Mouse (Mus musculus): Measurements from ENCODE around the gene Tjp3. TPM values are rescaled to one million over a fixed set of nuclear protein-coding genes. Genes with fewer than 3 reads are reported as not detected.

The Tjp3 gene
- total RNA-seq (2021), result under 1 TPM; 0.14 to 0.37 TPM

- no peak for DNase-seq
- intact Hi-C loops (cut with DNase I), result no loop called here
These were observed at the start of gene Tjp3 for GRCm38 (mm10) chr10:81291511-81292104. Gene Tjp3 (minus strand): TSS chr10:81291581.

GRCm38 (mm10) chr10:81340551-81341332 is 49.4 kb upstream of the Tjp3 start:
- no peak for DNase-seq
- intact Hi-C loops (cut with DNase I), result loop anchor here (2.0 kb wide), 1 partner anchor 14 kb away; no protein-coding TSS in a partner anchor

GRCm38 (mm10) chr10:81336558-81336957 is 45.2 kb upstream of the Tjp3 start:
- DNase-seq, result no peak
- intact Hi-C loops (cut with DNase I), result no loop called here

DNA sequence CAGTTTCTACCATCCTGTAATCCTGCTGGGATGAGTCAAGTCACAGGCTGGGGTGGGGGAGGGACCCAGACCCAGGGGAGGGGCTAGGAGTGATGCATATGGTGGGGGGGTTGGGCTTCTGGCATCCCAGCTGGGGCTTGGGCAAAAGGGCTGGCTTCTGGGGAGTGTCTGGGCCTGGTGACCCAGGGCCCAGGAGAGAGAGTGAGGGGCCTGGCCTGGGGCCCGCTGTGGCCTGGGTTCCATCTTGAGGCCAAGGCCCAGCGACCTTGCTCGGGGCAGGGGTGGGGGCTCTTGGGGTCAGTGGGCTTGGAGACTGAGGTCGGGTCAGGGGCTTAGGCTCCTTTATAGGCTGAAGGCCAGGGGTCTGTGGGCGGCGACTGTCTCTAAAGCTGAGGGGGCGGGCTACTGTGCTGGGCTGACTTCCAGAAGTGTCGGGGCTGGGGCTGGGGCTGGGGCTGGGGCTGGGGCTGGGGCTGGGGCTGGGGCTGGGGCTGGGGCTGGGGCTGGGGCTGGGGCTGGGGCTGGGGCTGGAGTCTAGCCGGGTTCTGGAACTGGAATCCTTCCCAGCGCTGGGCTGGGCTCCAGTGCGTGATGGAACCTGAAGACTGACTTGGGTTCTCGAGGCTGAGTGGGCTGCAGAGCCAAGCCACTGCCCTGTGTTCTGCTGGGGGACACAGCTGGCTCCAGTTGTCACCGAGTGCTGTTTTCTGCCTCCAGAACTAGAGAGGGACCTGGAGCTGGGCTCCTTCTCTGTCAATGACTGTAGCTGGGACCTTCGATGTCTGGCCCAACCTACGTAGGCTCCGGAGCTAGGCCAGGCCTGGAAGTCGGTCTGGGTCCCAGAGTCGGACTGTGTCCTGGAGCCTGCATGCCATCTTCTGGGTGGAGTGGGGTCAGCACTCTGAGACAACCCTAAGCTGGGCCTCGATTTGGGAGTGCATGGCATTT is 44.3 kb upstream of the Tjp3 start:
- intact Hi-C loops (cut with DNase I), result no loop called here
- DNase-seq, result peak; percentile 66 to 71

DNA sequence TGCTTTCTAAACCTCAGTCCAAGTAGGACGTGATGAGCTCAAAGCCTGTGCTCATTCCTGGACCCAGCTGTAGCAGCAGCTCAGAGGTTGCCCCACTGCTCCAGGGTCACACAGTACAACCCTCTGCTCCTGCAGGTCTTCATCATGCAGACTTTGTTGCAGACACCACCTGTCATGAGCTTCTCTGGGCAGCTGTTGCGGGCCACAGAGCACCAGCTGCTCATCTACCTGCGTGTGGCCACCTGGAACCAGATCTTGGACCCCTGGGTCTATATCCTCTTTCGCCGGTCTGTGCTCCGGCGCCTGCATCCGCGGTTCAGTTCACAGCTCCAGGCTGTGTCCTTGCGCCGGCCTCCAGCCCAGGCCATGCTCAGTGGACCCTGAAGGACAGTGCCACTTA is 42.9 kb upstream of the Tjp3 start:
- intact Hi-C loops (cut with DNase I), result no loop called here
- DNase-seq, result no peak

GRCm38 (mm10) chr10:81332277-81332676 is 40.9 kb upstream of the Tjp3 start:
- DNase-seq, result no peak
- intact Hi-C loops (cut with DNase I), result no loop called here

GRCm38 (mm10) chr10:81330007-81330406 is 38.6 kb upstream of the Tjp3 start:
- intact Hi-C loops (cut with DNase I), result no loop called here
- DNase-seq, result peak; percentile 76 to 78

DNA sequence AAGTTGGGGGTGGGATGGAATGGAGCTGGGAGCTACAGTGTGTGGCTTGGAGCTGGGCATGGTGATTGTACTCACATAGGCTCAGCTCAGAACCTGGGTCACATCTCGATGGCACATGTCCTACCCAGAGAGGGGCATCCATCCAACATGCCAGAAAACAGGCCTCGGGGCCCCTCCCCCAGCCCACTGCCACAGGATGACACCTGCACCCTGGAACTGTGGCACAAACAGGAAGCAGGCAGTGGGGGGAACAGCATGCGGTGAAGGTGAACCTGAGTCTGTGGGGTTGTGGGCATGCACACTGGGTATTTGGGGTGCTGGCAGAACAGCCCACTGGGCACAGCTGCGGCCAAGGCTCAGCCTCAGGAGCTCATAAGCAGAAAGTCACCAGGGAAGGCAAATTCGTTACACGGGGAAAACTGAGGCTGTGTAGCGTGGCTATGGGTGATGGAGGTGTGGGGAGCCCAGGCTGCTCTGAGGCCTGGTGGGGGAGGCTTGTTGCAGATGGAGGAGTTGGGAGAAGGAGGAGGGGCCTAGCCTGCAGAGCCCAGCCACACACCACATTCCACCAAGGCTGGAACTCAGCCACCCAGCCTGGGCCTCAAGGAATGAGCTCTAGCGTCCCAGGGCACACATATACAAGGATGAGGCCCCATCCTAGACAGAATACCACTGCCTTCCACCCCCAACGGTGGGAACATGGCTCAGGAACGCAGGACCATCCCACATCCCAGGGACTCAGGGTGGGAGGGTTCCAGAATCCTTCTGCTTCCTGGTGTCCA is 38.0 kb upstream of the Tjp3 start:
- intact Hi-C loops (cut with DNase I), result no loop called here
- peak; percentile 68 to 78 for DNase-seq

DNA sequence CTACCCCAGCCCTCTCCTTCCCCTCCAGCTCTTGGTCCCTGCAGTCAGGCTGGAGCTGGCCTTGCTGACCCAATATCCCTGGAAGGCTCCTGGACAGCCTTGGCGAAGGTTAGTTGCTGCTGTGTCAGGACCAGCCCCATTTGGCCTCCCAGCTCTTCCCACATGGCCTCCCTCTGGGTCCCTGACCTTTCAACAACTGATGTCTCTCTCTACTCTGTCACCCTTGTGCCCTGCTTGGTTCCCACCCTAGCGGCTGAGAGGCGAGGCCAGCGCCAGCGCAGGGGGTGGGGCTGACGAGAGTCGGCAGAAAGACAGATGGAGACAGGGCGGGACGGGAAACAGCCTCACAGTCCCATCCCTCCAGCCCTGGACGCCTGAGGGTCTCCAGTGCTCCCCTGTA is 37.0 kb upstream of the Tjp3 start, which contains the start of gene Tbxa2r:
Gene Tbxa2r, plus strand, starts transcription at position 346 of the 400 bp plus-strand sequence.
- intact Hi-C loops (cut with DNase I), result no loop called here
- peak; percentile 83 to 85 for DNase-seq

DNA sequence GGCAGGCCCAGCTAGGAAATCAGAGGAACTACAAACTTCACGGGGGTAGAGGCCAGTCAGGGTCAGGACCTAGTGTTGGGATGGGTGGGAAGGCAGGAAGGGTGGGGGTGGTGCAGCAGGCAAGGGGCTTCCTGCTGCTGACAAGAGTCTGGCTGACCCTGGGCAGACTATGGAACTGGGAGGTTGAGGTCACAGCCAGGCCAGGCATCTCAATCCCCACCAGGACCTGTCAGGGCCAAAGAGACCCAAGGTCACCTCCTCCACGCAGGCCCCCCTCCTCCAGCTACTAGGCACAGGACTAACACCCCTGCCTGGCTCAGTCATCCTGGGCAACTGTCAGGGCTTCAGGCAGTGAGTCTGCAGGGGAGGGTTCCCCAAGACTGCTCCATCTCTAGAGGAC is 36.6 kb upstream of the Tjp3 start:
- intact Hi-C loops (cut with DNase I), result loop anchor here (2.0 kb wide), 1 partner anchor 13 kb away; no protein-coding TSS in a partner anchor
- DNase-seq, result no peak

GRCm38 (mm10) chr10:81326858-81327257 is 35.5 kb upstream of the Tjp3 start:
- intact Hi-C loops (cut with DNase I), result loop anchor here (2.0 kb wide), 1 partner anchor 14 kb away; no protein-coding TSS in a partner anchor
- DNase-seq, result peak; percentile 59 to 65

DNA sequence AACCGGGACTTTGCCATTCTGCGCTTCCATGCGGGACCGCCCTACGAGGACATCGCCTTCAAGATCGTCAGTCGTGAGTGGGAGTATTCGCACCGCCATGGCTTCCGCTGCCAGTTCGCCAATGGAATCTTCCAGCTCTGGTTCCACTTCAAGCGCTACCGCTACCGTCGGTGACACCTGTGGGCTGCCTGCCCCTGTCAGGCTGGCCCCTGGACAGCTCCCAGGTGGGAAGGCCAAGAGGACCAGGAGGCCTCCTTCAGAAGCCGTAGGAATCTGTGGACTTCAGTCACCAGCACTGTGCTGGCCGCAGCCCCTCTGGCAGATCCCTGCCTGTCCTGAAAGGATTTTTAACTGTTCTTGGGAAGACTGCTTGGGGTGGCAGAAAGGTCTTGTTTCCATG is 34.4 kb upstream of the Tjp3 start:
- intact Hi-C loops (cut with DNase I), result loop anchor here (2.0 kb wide), 1 partner anchor 15 kb away; no protein-coding TSS in a partner anchor
- no peak for DNase-seq

DNA sequence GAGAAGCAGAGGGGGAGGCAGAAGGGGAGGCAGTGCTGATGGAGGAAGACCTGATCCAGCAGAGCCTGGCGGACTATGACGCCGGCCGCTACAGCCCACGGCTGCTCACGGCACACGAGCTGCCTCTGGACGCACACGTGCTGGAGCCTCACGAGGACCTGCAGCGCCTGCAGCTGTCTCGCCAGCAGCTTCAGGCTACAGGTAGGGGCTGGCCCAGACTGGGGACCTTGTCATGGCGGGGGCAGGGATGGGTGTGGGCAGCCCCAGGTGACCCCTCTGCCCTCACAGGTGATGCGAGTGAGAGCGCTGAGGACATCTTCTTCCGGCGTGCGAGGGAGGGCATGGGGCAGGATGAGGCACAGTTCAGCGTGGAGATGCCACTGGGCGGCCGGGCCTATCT is 33.8 kb upstream of the Tjp3 start:
- intact Hi-C loops (cut with DNase I), result no loop called here
- DNase-seq, result no peak

DNA sequence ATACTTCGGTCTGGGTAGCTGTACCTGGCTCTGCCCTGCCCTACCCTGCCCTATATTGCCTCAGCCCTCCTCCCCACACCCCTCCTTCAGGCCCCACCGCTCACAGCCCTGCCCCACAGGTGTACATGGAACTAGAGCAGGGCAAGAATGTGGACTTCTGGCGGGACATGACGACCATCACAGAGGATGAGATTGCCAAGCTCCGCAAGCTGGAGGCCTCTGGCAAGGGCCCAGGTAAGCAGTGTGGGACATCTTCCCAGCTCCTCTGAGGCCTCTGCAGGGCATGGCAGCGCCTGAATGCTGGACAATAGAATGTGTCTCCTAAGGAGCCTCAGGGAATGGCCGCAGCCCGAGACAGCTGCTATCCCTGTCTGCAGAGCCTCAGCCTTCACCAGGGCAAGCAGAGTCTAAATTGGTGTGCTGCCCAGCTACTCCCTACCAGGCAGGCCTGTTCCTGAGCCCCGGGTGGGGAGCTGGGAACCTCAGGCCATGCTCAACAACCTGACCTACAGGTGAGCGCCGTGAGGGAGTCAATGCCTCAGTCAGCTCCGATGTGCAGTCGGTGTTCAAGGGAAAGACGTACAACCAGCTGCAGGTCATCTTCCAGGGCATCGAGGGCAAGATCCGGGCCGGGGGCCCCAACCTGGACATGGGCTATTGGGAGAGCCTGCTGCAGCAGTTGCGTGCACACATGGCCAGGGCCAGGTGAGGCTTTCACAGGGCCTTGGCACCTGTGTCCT is 32.6 kb upstream of the Tjp3 start:
- intact Hi-C loops (cut with DNase I), result no loop called here
- DNase-seq, result no peak

- intact Hi-C loops (cut with DNase I), result no loop called here
- DNase-seq, result no peak
These were observed 31.9 kb upstream of the Tjp3 start for GRCm38 (mm10) chr10:81323141-81323775.

DNA sequence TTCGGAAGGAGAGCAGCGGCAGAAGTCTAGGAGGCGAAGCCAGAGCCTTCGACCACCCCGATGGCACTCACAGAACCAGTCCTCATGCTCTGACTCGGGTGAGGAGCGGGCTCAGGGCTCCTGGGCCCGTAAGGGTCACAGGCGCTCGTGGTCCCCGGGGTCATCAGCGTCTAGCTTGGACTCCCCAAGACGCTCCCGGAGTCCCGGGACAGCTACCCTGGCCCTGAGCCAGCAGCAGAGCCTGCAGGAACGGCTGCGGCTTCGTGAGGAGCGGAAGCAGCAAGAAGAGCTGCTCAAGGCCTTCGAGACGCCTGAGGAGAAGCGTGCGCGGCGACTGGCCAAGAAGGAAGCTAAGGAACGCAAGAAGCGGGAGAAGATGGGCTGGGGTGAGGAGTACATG is 31.1 kb upstream of the Tjp3 start:
- no peak for DNase-seq
- intact Hi-C loops (cut with DNase I), result no loop called here

- DNase-seq, result no peak
- intact Hi-C loops (cut with DNase I), result no loop called here
These were observed 30.1 kb upstream of the Tjp3 start for GRCm38 (mm10) chr10:81321436-81321835.

DNA sequence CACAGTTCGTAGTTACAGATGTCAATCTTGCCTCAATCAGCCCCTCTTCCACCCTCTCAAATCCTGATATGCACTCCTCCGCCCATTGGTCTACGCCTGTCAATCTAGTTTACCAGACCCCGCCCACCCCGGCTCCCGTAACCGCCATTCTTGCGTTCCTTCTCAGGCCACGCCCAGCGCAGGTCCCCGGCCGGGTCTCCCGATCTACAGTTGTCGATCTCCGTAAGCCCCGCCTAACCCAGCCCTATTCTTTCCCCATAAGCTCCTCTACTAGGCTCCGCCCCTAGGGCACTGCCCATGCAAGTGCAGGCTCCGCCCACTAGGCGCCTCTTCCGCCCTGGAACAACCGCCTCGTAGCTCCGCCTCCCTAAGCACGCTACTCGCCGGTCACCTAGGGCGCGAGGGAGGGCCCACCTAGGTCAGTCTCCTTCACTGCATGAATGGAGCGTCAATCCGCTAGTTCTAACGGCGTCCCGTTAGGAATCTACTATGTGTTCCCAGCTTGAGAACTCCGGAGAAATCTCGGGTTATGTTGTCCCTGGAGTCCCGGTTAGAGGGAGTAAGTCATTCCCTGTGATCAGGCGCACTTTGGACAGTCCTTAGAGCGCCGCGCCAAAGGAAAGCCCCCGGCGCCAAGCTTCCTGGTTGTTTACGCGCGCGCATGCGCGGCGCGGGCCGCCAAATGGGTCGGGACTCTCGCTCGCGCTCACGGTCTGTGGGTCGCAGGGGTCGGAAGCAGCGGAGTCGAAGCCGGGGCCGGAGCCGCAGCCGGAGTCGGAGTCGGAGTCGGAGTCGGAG is 29.4 kb upstream of the Tjp3 start, which contains the start of gene Cactin:
Gene Cactin, plus strand, starts transcription at position 554 of the 798 bp plus-strand sequence.
- peak; percentile 100 for DNase-seq
- intact Hi-C loops (cut with DNase I), result loop anchor here (1.0 kb wide), 1 partner anchor 19 kb away; no protein-coding TSS in a partner anchor
